Mouse (Mus musculus) midbrain, embryonic 11.5 days (tissue): ENCODE data around the gene Sparc. TPM values are rescaled to one million over a fixed set of nuclear protein-coding genes. Genes with fewer than 3 reads are reported as not detected.

Source experiments
- ATAC-seq: fragments of 200-750 bp; cut with Nextera tagmentation; 2 replicates; pipeline ENCODE4 v1.8.0; 2017; ENCODE audit warnings: moderate TSS enrichment, moderate library complexity; ENCODE audit not compliant: low FRiP score
- DNase-seq: peaks from one replicate; pipeline ENCODE4 v3.0.0; 2015; ENCODE audit warnings: low spot score; ENCODE audit errors: missing footprints
- H3K27ac ChIP-seq: fragments of 300-500 bp; sonication (generic); 2 replicates; pipeline ENCODE4 v1.5.1; 2014; ENCODE audit warnings: low read depth, low read length
- H3K27me3 ChIP-seq: fragments of 300-500 bp; sonication (generic); 2 replicates; pipeline ENCODE4 v1.6.1; 2014; ENCODE audit warnings: mild to moderate bottlenecking, low read length, moderate library complexity, mixed read lengths; ENCODE audit not compliant: control insufficient read depth, insufficient read depth
- H3K36me3 ChIP-seq: fragments of 300-500 bp; sonication (generic); 2 replicates; pipeline ENCODE4 v1.6.1; 2014; ENCODE audit warnings: mild to moderate bottlenecking, low read length, moderate library complexity, mixed read lengths; ENCODE audit not compliant: control insufficient read depth, insufficient read depth
- H3K4me1 ChIP-seq: fragments of 300-500 bp; sonication (generic); 2 replicates; pipeline ENCODE4 v1.6.1; 2014; ENCODE audit warnings: low read length; ENCODE audit not compliant: control insufficient read depth, insufficient read depth
- H3K4me2 ChIP-seq: fragments of 300-500 bp; sonication (generic); 2 replicates; pipeline ENCODE4 v1.6.1; 2014; ENCODE audit warnings: mild to moderate bottlenecking, moderate library complexity
- H3K4me3 ChIP-seq: fragments of 300-500 bp; sonication (generic); 2 replicates; pipeline ENCODE4 v1.5.1; 2014; ENCODE audit warnings: low read depth, low read length
- H3K9ac ChIP-seq: fragments of 300-500 bp; sonication (generic); 2 replicates; pipeline ENCODE4 v1.6.1; 2014; ENCODE audit warnings: low read length
- H3K9me3 ChIP-seq: fragments of 300-500 bp; sonication (generic); 2 replicates; pipeline ENCODE4 v1.6.1; 2016; ENCODE audit warnings: low read length; ENCODE audit not compliant: control insufficient read depth
- WGBS: fragments of 180-500 bp; shearing (Covaris S2); extraction: QIAGEN DNeasy Blood & Tissue Kit; methylation state at CpG from one replicate; pipeline ENCODE4 v1.1.7; 2014; 5-methylcytosine and 5-hydroxymethylcytosine counted together
- polyA plus RNA-seq: library from polyadenylated mRNA; unstranded; fragments of >200 nt; fragmentation: Nextera tagmentation; extraction: Ambion mirVana; gene quantifications from 2 replicates; pipeline ENCODE4 v1.2.1, GENCODE M21; 2014

Gene Sparc
- polyA plus RNA-seq, 1 experiment from 2014 or later = 428 TPM

DNA sequence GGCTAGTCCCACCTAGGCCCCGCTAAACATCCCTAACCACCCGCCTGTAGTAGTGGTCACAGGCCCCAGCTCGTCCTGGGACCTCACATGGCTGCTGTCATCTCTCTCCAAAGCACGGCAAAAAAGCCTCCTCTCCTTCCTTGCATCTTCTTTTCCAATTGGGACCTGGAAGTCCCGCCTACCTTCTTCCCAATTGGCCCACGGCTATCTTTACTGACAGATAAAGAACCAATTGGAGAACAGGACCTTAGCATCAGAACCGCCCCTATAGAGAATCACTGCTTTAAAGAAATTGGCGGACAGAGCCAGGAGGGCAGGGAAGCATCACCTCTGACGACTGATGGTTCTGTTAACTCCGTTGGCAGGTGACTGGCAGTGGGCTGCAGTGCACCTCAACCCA lies 30.5 kb downstream of the Sparc start:
- ATAC-seq = peak; percentile 57
- no peaks in the 10 kb centered on the region for H3K9me3 ChIP-seq
- DNase-seq = peak; percentile 92
- no peaks in the 10 kb centered on the region for H3K36me3 ChIP-seq
- 23% methylated on average over 10 of the region's 10 CpGs for WGBS
- no peaks in the 10 kb centered on the region for H3K27me3 ChIP-seq
- H3K4me2 ChIP-seq = no peak overlapping the region
- no peak overlapping the region for H3K27ac ChIP-seq
- H3K4me3 ChIP-seq = no peak overlapping the region
- H3K9ac ChIP-seq = no peak overlapping the region
- H3K4me1 ChIP-seq = no peaks in the 10 kb centered on the region

DNA sequence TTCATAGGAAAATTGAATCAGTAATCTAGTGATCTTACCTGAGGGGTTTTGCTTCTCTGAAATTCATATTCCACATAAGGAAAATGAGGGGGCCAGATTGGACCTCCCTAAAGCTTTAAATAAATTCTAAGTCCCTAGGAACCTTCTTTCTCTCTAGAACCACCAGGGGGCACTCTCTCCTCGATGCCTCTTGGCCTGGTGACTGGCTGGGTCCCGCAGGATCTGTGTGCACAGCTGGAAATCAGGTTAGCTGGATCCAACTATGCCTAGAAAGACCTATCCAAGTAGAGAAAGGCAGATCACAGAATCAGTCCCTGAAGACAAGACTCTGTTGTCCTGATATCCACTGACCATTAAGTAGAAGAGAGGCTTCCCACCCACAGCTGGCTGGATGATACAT lies 33.2 kb downstream of the Sparc start:
- no peak overlapping the region for H3K27ac ChIP-seq
- no peak overlapping the region for H3K4me2 ChIP-seq
- DNase-seq (peak; percentile 97), ATAC-seq (no peak)
- WGBS = 0% methylated on average over 2 of the region's 2 CpGs
- no peak overlapping the region for H3K4me3 ChIP-seq
- no peaks in the 10 kb centered on the region for H3K9me3 ChIP-seq
- no peaks in the 10 kb centered on the region for H3K36me3 ChIP-seq
- H3K4me1 ChIP-seq = no peaks in the 10 kb centered on the region
- no peaks in the 10 kb centered on the region for H3K27me3 ChIP-seq
- no peak overlapping the region for H3K9ac ChIP-seq

DNA sequence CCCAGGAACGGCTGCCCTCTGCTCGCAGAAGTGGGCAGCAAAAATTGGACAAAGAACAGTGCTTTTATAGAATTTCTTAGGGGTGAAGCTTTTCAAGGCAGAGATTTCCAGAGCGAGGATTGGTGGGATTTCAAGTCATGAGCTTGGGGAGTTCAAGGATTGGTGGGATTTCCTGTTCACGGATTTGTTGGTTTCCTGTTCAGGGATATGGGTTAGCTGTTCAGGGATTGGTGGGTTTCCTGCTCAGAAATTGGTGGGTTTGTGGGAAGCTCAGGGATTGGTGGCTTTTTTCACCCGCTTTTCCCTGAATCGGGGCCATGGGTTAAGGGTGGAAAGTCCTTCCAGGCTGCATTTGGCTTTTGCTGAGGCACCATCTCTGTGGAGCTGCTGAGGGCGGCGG lies 35.4 kb downstream of the Sparc start:
- no peaks in the 10 kb centered on the region for H3K9me3 ChIP-seq
- DNase-seq (peak; percentile 69), ATAC-seq (no peak)
- no peak overlapping the region for H3K9ac ChIP-seq
- no peaks in the 10 kb centered on the region for H3K36me3 ChIP-seq
- no peak overlapping the region for H3K4me2 ChIP-seq
- no peak overlapping the region for H3K4me3 ChIP-seq
- H3K27ac ChIP-seq = no peak overlapping the region
- 59% methylated on average over 8 of the region's 8 CpGs for WGBS
- H3K27me3 ChIP-seq = no peaks in the 10 kb centered on the region
- no peaks in the 10 kb centered on the region for H3K4me1 ChIP-seq

DNA sequence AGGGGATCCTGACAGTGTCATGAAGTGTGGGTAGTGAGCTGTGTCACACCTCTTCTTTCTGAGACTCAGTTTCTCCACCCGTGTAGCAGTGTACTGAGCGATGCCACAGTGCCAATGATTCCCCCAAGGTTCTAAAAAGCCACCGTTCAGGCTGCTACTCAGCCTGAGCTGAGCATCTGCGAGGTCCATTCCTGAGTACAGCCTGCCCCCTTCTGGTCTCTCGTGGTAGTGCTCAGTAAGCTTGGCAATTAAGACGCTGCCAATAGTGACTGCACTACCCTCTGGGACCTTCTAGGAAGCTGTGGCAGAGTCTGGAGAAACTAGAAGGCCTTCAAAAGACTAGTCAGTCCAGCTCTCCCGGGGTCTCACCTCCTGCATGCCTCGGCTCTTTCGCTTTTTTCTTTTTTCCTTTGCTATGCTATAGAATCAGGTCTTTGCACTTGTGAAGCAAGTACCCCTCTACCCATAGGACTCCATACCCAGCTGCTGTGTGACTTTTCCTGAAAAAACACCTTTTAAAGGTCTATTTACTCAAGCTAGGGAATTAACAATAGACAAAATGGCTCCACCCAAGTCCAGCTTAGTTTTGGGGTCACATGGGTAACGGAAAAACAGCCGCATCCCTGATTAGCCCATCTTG lies 36.4 kb downstream of the Sparc start:
- H3K4me1 ChIP-seq = no peaks in the 10 kb centered on the region
- H3K27ac ChIP-seq = no peak overlapping the region
- no peaks in the 10 kb centered on the region for H3K36me3 ChIP-seq
- 0 out of 2 replicates have a peak overlapping the region, but pooled peaks have one; percentile 10 for H3K9ac ChIP-seq
- WGBS = 15% methylated on average over 11 of the region's 11 CpGs
- DNase-seq = peak; percentile 99
- no peak overlapping the region for H3K4me2 ChIP-seq
- H3K4me3 ChIP-seq = no peak overlapping the region
- peak; percentile 75 for ATAC-seq
- H3K9me3 ChIP-seq = no peaks in the 10 kb centered on the region
- no peaks in the 10 kb centered on the region for H3K27me3 ChIP-seq

DNA sequence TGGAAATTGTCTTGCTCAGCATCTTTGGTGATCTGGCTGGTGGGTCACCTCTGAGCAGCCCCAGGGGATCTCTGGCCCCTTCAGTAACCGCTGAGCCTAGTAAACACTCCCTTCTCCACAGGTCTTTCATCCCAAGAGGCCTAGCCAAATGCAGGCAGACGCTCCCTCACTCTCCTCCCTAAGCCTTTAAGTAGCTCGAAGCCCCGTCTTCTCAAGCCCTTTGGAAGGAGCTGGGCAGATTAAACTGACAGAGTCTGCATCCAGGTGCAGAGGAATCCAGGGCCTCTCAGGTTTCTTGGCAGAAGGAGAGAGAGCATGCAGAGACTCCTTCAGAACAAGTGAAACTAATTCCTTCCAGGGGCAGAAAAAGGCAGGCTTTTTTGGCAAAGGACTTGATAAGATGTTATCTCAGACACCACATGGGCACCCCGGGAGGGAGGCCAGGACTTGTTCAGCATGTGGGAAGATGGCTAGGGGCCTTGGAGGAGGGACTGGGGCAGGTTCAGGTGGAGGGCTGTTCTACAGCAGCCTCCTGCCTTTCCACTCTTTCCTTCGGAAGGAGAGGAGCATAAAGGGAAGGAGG lies 39.4 kb downstream of the Sparc start:
- Histone ChIP-seq H3K4me3 (no peak overlapping the region), H3K27ac (no peak overlapping the region), H3K4me1 (no peaks in the 10 kb centered on the region), H3K9me3 (no peaks in the 10 kb centered on the region), H3K4me2 (no peak overlapping the region), H3K27me3 (no peaks in the 10 kb centered on the region), H3K9ac (no peak overlapping the region), H3K36me3 (no peaks in the 10 kb centered on the region)
- 33% methylated on average over 6 of the region's 6 CpGs for WGBS
- peak; percentile 12 for DNase-seq
- ATAC-seq = no peak

DNA sequence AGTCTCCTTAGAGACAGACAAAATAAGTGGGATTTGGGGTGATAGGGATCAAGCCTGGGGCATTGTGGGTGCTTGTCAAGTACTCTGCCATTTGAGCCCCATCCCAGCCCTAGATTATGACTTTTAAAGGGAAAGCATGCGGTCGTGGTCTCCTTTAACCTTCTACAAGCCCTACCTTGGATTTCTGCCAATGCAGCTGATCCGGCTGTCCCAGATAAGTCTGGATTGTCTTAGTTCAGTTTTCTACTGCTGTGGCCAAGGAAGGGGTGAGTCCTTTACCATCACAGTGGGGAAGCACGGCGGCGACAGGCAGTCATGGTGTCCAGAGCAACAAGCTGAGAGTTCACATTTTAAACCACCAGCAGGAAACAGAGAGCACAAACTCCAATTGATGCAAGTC lies 42.1 kb downstream of the Sparc start:
- WGBS = 79% methylated on average over 6 of the region's 6 CpGs
- Histone ChIP-seq H3K4me3 (no peak overlapping the region), H3K9me3 (no peaks in the 10 kb centered on the region), H3K9ac (no peak overlapping the region), H3K4me2 (no peak overlapping the region), H3K27me3 (no peaks in the 10 kb centered on the region), H3K27ac (no peak overlapping the region), H3K4me1 (no peaks in the 10 kb centered on the region), H3K36me3 (no peaks in the 10 kb centered on the region)
- DNase-seq = no peak
- ATAC-seq = no peak

DNA sequence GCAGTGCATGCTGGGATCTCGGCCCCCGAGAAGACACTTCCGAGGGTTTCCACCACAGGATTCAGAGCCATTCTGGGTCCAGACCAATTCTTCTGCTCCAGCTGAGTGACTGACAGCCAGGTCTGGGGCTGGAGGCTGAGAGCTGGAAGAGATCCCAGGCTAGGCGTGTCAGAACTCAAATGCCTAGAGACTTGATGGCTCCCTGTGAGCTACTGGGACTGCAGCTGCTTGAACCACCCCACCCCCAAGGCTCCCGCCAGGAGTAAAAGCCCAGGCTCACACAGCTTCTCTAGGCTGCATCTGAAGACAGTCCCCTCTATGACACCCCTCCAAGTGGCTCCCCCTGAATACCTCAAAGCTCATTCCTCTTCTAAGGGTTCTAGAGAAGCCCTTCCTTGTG lies 44.6 kb downstream of the Sparc start:
- Histone ChIP-seq H3K4me3 (no peak overlapping the region), H3K9ac (no peak overlapping the region), H3K4me1 (no peaks in the 10 kb centered on the region), H3K4me2 (no peak overlapping the region), H3K27ac (no peak overlapping the region), H3K36me3 (no peaks in the 10 kb centered on the region), H3K9me3 (no peaks in the 10 kb centered on the region), H3K27me3 (no peaks in the 10 kb centered on the region)
- DNase-seq (peak; percentile 47), ATAC-seq (no peak)
- WGBS = 67% methylated on average over 5 of the region's 5 CpGs

DNA sequence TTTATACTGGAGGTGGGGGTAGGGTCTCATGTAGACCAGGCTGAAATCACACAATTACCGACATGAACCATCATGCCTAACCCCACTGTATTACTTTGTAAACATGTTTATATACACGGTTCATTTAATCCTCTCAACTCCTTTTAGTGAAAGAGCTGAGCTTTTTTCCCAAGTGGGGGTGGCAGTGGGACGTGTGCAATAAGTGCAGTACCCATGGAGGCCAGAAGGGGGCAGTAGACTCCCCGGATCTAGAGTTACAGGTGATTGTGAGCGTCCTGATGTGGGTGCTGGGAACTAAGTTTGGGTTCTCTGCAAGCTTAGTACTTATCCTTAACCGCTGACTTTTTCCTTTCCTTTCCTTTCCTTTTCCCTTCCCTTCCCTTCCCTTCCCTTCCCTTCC lies 49.1 kb downstream of the Sparc start:
- H3K27ac ChIP-seq = no peak overlapping the region
- no peaks in the 10 kb centered on the region for H3K4me1 ChIP-seq
- DNase-seq (peak; percentile 73), ATAC-seq (no peak)
- H3K9me3 ChIP-seq = no peaks in the 10 kb centered on the region
- H3K4me2 ChIP-seq = no peak overlapping the region
- WGBS = 63% methylated on average over 6 of the region's 6 CpGs
- no peaks in the 10 kb centered on the region for H3K36me3 ChIP-seq
- no peak overlapping the region for H3K9ac ChIP-seq
- no peak overlapping the region for H3K4me3 ChIP-seq
- no peaks in the 10 kb centered on the region for H3K27me3 ChIP-seq

DNA sequence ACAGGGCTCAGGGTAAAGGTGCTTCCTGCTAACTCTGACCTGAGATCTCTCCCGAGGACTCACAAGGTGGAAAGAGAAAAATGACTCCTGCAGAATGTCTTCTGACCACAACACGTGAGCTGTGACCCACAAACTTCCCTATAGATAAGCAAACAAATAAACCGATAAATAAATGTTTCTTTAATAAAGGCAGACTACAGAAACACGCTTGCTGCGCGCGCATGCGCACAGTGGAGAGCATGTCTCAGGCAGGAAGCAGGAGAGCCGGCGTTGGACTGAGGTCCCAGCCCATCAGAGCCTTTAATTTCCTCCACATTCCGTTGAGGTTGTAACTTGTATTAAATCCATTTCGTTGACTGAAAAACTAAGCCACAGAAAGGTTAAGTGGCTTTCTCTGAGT lies 49.6 kb downstream of the Sparc start:
- no peak overlapping the region for H3K4me2 ChIP-seq
- no peaks in the 10 kb centered on the region for H3K27me3 ChIP-seq
- H3K36me3 ChIP-seq = no peaks in the 10 kb centered on the region
- peak; percentile 76 for DNase-seq
- H3K9me3 ChIP-seq = no peaks in the 10 kb centered on the region
- H3K4me1 ChIP-seq = no peaks in the 10 kb centered on the region
- no peak overlapping the region for H3K27ac ChIP-seq
- no peak overlapping the region for H3K9ac ChIP-seq
- no peak overlapping the region for H3K4me3 ChIP-seq
- WGBS = 86% methylated on average over 12 of the region's 12 CpGs
- no peak for ATAC-seq
